Mouse (Mus musculus): ENCODE data around the gene Rps3a1. TPM values are rescaled to one million over a fixed set of nuclear protein-coding genes. Genes with fewer than 3 reads are reported as not detected.

Rps3a1 gene
- total RNA-seq, 2 experiments from 2014 or later: 421 to 422 TPM

Other genes with a start within 250 kb of the Rps3a1 start
- gene Sh3d19, start 171.6 kb downstream of the Rps3a1 start, total RNA-seq (2021): 10 to 100 TPM; 48.7 to 50.6 TPM
- gene Prss48, start 140.2 kb downstream of the Rps3a1 start, total RNA-seq (2021): not detected
- gene Lrba, start 82.0 kb upstream of the Rps3a1 start, total RNA-seq (2021): 10 to 100 TPM; 18.4 to 19.3 TPM

All from left cerebral cortex, postnatal 10 days (tissue).